Mouse (Mus musculus) lung, embryonic 14.5 days (tissue): Measurements from ENCODE around the gene Kcnmb1. TPM values are rescaled to one million over a fixed set of nuclear protein-coding genes. Genes with fewer than 3 reads are reported as not detected.

Source experiments
- ATAC-seq: fragments of 200-750 bp; cut with Nextera tagmentation; 2 replicates; pipeline ENCODE4 v1.8.0; 2017; ENCODE audit warnings: mild to moderate bottlenecking, moderate TSS enrichment, moderate library complexity; ENCODE audit not compliant: insufficient read depth
- DNase-seq: peaks from one replicate; pipeline ENCODE4 v3.0.0-alpha.2; 2015
- H3K27ac ChIP-seq: fragments of 300-500 bp; sonication (generic); 2 replicates; pipeline ENCODE4 v1.5.1; 2014; ENCODE audit warnings: low read depth, mild to moderate bottlenecking, moderate library complexity
- H3K27me3 ChIP-seq: fragments of 300-500 bp; sonication (generic); 2 replicates; pipeline ENCODE4 v1.6.1; 2014; ENCODE audit warnings: low read length, control low read depth; ENCODE audit not compliant: insufficient read depth
- H3K36me3 ChIP-seq: fragments of 300-500 bp; sonication (generic); 2 replicates; pipeline ENCODE4 v1.6.1; 2014; ENCODE audit warnings: control low read depth; ENCODE audit not compliant: insufficient read depth
- H3K4me1 ChIP-seq: fragments of 300-500 bp; sonication (generic); 2 replicates; pipeline ENCODE4 v1.6.1; 2014; ENCODE audit warnings: antibody characterized with exemption, control low read depth; ENCODE audit not compliant: insufficient read depth
- H3K4me2 ChIP-seq: fragments of 300-500 bp; sonication (generic); 2 replicates; pipeline ENCODE4 v1.6.1; 2014; ENCODE audit warnings: mild to moderate bottlenecking
- H3K4me3 ChIP-seq: fragments of 300-500 bp; sonication (generic); 2 replicates; pipeline ENCODE4 v1.5.1; 2014; ENCODE audit warnings: low read depth, low read length
- H3K9ac ChIP-seq: fragments of 300-500 bp; sonication (generic); 2 replicates; pipeline ENCODE4 v1.6.1; 2014
- H3K9me3 ChIP-seq: fragments of 300-500 bp; sonication (generic); 2 replicates; pipeline ENCODE4 v1.6.1; 2016; ENCODE audit warnings: low read depth, low read length, control low read depth
- CTCF ChIP-seq: IDR thresholded peaks from 2 replicates; pipeline ENCODE4 v1.5.1; 2016; ENCODE audit warnings: antibody characterized with exemption, low read depth
- WGBS: fragments of 180-500 bp; shearing (Covaris S2); extraction: QIAGEN DNeasy Blood & Tissue Kit; methylation state at CpG from one replicate; pipeline ENCODE4 v1.1.7; 2014; 5-methylcytosine and 5-hydroxymethylcytosine counted together
- polyA plus RNA-seq: library from polyadenylated mRNA; unstranded; fragments of >200 nt; fragmentation: Nextera tagmentation; extraction: Ambion mirVana; gene quantifications from 2 replicates; pipeline ENCODE4 v1.2.1, GENCODE M21; 2014

The Kcnmb1 gene
- polyA plus RNA-seq, 1 experiment from 2014 or later = 1.3 TPM

GRCm38 (mm10) chr11:33944067-33944785 lies 18.6 kb upstream of the Kcnmb1 start:
- no peaks in the 10 kb centered on the region for H3K27me3 ChIP-seq
- H3K27ac ChIP-seq = no peak overlapping the region
- no peaks in the 10 kb centered on the region for H3K36me3 ChIP-seq
- no peak overlapping the region for H3K4me3 ChIP-seq
- H3K4me1 ChIP-seq = no peaks in the 10 kb centered on the region
- no peak overlapping the region for H3K4me2 ChIP-seq
- H3K9me3 ChIP-seq = no peaks in the 10 kb centered on the region
- peak; percentile 46 for TF ChIP-seq CTCF
- ATAC-seq (no peak), DNase-seq (peak; percentile 56)
- H3K9ac ChIP-seq = no peak overlapping the region
- 60% methylated on average over 4 of the region's 4 CpGs for WGBS

GRCm38 (mm10) chr11:33944786-33945328 lies 18.0 kb upstream of the Kcnmb1 start:
- no peaks in the 10 kb centered on the region for H3K36me3 ChIP-seq
- H3K27me3 ChIP-seq = no peaks in the 10 kb centered on the region
- H3K9ac ChIP-seq = no peak overlapping the region
- H3K4me2 ChIP-seq = no peak overlapping the region
- H3K9me3 ChIP-seq = no peaks in the 10 kb centered on the region
- no peak for DNase-seq
- no peaks in the 10 kb centered on the region for H3K4me1 ChIP-seq
- no peak for TF ChIP-seq CTCF
- 85% methylated on average over 9 of the region's 9 CpGs for WGBS
- H3K4me3 ChIP-seq = no peak overlapping the region
- no peak overlapping the region for H3K27ac ChIP-seq
- no peak for ATAC-seq

GRCm38 (mm10) chr11:33946501-33946900 lies 16.3 kb upstream of the Kcnmb1 start:
- H3K4me1 ChIP-seq = no peaks in the 10 kb centered on the region
- H3K27me3 ChIP-seq = no peaks in the 10 kb centered on the region
- no peak overlapping the region for H3K27ac ChIP-seq
- H3K9me3 ChIP-seq = no peaks in the 10 kb centered on the region
- ATAC-seq (no peak), DNase-seq (no peak)
- H3K9ac ChIP-seq = no peak overlapping the region
- TF ChIP-seq CTCF = no peak
- H3K36me3 ChIP-seq = no peaks in the 10 kb centered on the region
- WGBS = 69% methylated on average over 4 of the region's 4 CpGs
- H3K4me3 ChIP-seq = no peak overlapping the region
- no peak overlapping the region for H3K4me2 ChIP-seq

- no peak for TF ChIP-seq CTCF
- Histone ChIP-seq H3K9ac (no peak overlapping the region), H3K27me3 (no peaks in the 10 kb centered on the region), H3K9me3 (no peaks in the 10 kb centered on the region), H3K36me3 (no peaks in the 10 kb centered on the region), H3K4me2 (no peak overlapping the region), H3K27ac (no peak overlapping the region), H3K4me1 (no peaks in the 10 kb centered on the region), H3K4me3 (no peak overlapping the region)
- DNase-seq = peak; percentile 13
- ATAC-seq = no peak
- whole genome bisulfite sequencing = 48% methylated on average over 5 of the region's 5 CpGs
Observed at GRCm38 (mm10) chr11:33951155-33951554, 11.7 kb upstream of the Kcnmb1 start.

- no peaks in the 10 kb centered on the region for H3K27me3 ChIP-seq
- H3K9me3 ChIP-seq = no peaks in the 10 kb centered on the region
- H3K27ac ChIP-seq = 0 out of 2 replicates have a peak overlapping the region, but pooled peaks have one; percentile 7
- no peak for TF ChIP-seq CTCF
- H3K4me1 ChIP-seq = no peaks in the 10 kb centered on the region
- ATAC-seq (peak; percentile 56), DNase-seq (peak; percentile 37)
- no peaks in the 10 kb centered on the region for H3K36me3 ChIP-seq
- no peak overlapping the region for H3K9ac ChIP-seq
- WGBS = 62% methylated on average over 8 of the region's 8 CpGs
- H3K4me3 ChIP-seq = no peak overlapping the region
- H3K4me2 ChIP-seq = no peak overlapping the region
Observed at GRCm38 (mm10) chr11:33951684-33952625, 10.9 kb upstream of the Kcnmb1 start.

- Histone ChIP-seq H3K36me3 (no peaks in the 10 kb centered on the region), H3K27ac (no peak overlapping the region), H3K9ac (no peak overlapping the region), H3K27me3 (no peaks in the 10 kb centered on the region), H3K9me3 (no peaks in the 10 kb centered on the region), H3K4me3 (no peak overlapping the region), H3K4me2 (no peak overlapping the region), H3K4me1 (no peaks in the 10 kb centered on the region)
- WGBS = 57% methylated on average over 4 of the region's 4 CpGs
- TF ChIP-seq CTCF = no peak
- no peak for ATAC-seq
- no peak for DNase-seq
Observed at GRCm38 (mm10) chr11:33955982-33956381, 6.8 kb upstream of the Kcnmb1 start.

GRCm38 (mm10) chr11:33956623-33957022 lies 6.2 kb upstream of the Kcnmb1 start:
- WGBS = 73% methylated on average over 5 of the region's 5 CpGs
- TF ChIP-seq CTCF = no peak
- no peaks in the 10 kb centered on the region for H3K9me3 ChIP-seq
- H3K9ac ChIP-seq = no peak overlapping the region
- no peak overlapping the region for H3K4me2 ChIP-seq
- H3K4me3 ChIP-seq = no peak overlapping the region
- H3K36me3 ChIP-seq = no peaks in the 10 kb centered on the region
- H3K27me3 ChIP-seq = no peaks in the 10 kb centered on the region
- no peak for ATAC-seq
- no peak for DNase-seq
- no peak overlapping the region for H3K27ac ChIP-seq
- no peaks in the 10 kb centered on the region for H3K4me1 ChIP-seq
